Mouse (Mus musculus) urinary bladder, adult 2 months (tissue): Measurements from ENCODE around the gene Astl. TPM values are rescaled to one million over a fixed set of nuclear protein-coding genes. Genes with fewer than 3 reads are reported as not detected.
"Not testable (repeated sequence)": the region's sequence is repeated elsewhere in the genome, so short reads cannot be mapped to it uniquely, and the experiment has no call there.

Source experiments
- DNase-seq: peaks from one replicate; pipeline ENCODE4 v3.0.0; 2022; ENCODE audit warnings: low spot score
- polyA plus RNA-seq: library from polyadenylated mRNA; depleted of rRNA; stranded (reverse); fragments of >200 nt; gene quantifications from 2 replicates; pipeline ENCODE4 v1.2.3, GENCODE M21; 2012; rRNA removed

Gene Astl
- polyA plus RNA-seq: not detected in 2 replicates

GRCm38 (mm10) chr2:127338416-127338815 lies at the start of gene Astl:
Gene Astl, plus strand, starts transcription at chr2:127338639.
- DNase-seq: no peak

GRCm38 (mm10) chr2:127292250-127292649 lies 46.2 kb upstream of the Astl start:
- DNase-seq: no peak

GRCm38 (mm10) chr2:127297001-127297805 lies 41.2 kb upstream of the Astl start:
- DNase-seq: no peak

- DNase-seq: no peak
Measured at GRCm38 (mm10) chr2:127298056-127298455, 40.4 kb upstream of the Astl start.

GRCm38 (mm10) chr2:127300701-127301100 lies 37.7 kb upstream of the Astl start:
- no peak for DNase-seq

- no peak for DNase-seq
Measured at GRCm38 (mm10) chr2:127301883-127302282, 36.6 kb upstream of the Astl start.

- DNase-seq: not testable (repeated sequence)
Measured at GRCm38 (mm10) chr2:127304192-127304591, 34.2 kb upstream of the Astl start.

- DNase-seq: no peak
Measured at GRCm38 (mm10) chr2:127304609-127305210, 33.7 kb upstream of the Astl start.

- no peak for DNase-seq
Measured at GRCm38 (mm10) chr2:127306123-127306522, 32.3 kb upstream of the Astl start.

GRCm38 (mm10) chr2:127307179-127307578 lies 31.3 kb upstream of the Astl start:
- DNase-seq: no peak

- no peak for DNase-seq
Measured at GRCm38 (mm10) chr2:127308660-127309059, 29.8 kb upstream of the Astl start.

GRCm38 (mm10) chr2:127310246-127310645 lies 28.2 kb upstream of the Astl start:
- no peak for DNase-seq

GRCm38 (mm10) chr2:127310685-127311084 lies 27.8 kb upstream of the Astl start:
- DNase-seq: no peak

GRCm38 (mm10) chr2:127311193-127311592 lies 27.2 kb upstream of the Astl start:
- DNase-seq: no peak

- DNase-seq: no peak
Measured at GRCm38 (mm10) chr2:127312801-127313200, 25.6 kb upstream of the Astl start.

GRCm38 (mm10) chr2:127313878-127314277 lies 24.6 kb upstream of the Astl start:
- DNase-seq: no peak

- DNase-seq: no peak
Measured at GRCm38 (mm10) chr2:127314467-127315154, 23.8 kb upstream of the Astl start.

GRCm38 (mm10) chr2:127315155-127315470 lies 23.3 kb upstream of the Astl start:
- no peak for DNase-seq

- DNase-seq: no peak
Measured at GRCm38 (mm10) chr2:127316431-127316830, 22.0 kb upstream of the Astl start.

- DNase-seq: no peak
Measured at GRCm38 (mm10) chr2:127318136-127318535, 20.3 kb upstream of the Astl start.

GRCm38 (mm10) chr2:127319071-127319470 lies 19.4 kb upstream of the Astl start:
- DNase-seq: no peak

GRCm38 (mm10) chr2:127322671-127323285 lies 15.7 kb upstream of the Astl start:
- no peak for DNase-seq
